Mouse (Mus musculus) bone marrow macrophage, adult 2 months (primary cell): Measurements from ENCODE around the gene Fryl.

Experiments used
- CTCF ChIP-seq: IDR thresholded peaks from 2 replicates; pipeline ENCODE4 v1.5.1; 2012; ENCODE audit warnings: low read depth, mild to moderate bottlenecking, low read length, moderate library complexity
- POLR2A ChIP-seq: IDR thresholded peaks from 2 replicates; pipeline ENCODE4 v1.6.1; 2012; ENCODE audit warnings: mild to moderate bottlenecking, low read depth, low read length, borderline replicate concordance

GRCm38 (mm10) chr5:73163970-73164369 is 92.4 kb downstream of the Fryl start:
- TF ChIP-seq POLR2A (no peak), CTCF (no peak)
